Mouse (Mus musculus): Measurements from ENCODE around the gene Depdc1b. TPM values are rescaled to one million over a fixed set of nuclear protein-coding genes. Genes with fewer than 3 reads are reported as not detected.

Gene Depdc1b
- total RNA-seq, 2 experiments from 2014 or later, result 0.31 to 0.64 TPM

GRCm38 (mm10) chr13:108341585-108341984, 25.5 kb downstream of the Depdc1b start:
- no peak for DNase-seq (ENCODE audit: low spot score)
- intact Hi-C loops (cut with DNase I), result no loop called here

- DNase-seq (ENCODE audit: low spot score), result no peak
- intact Hi-C loops (cut with DNase I), result no loop called here
Observed at GRCm38 (mm10) chr13:108345756-108346155, 29.6 kb downstream of the Depdc1b start.

- intact Hi-C loops (cut with DNase I), result loop anchor here (1.0 kb wide), 1 partner anchor 865 kb away; no protein-coding TSS in a partner anchor
- no peak for DNase-seq (ENCODE audit: low spot score)
Observed at GRCm38 (mm10) chr13:108347016-108347415, 30.9 kb downstream of the Depdc1b start.

- intact Hi-C loops (cut with DNase I), result no loop called here
- DNase-seq (ENCODE audit: low spot score), result no peak
Observed at GRCm38 (mm10) chr13:108349624-108350023, 33.5 kb downstream of the Depdc1b start.

- DNase-seq (ENCODE audit: low spot score), result no peak
- intact Hi-C loops (cut with DNase I), result no loop called here
Observed at GRCm38 (mm10) chr13:108353781-108354180, 37.6 kb downstream of the Depdc1b start.

GRCm38 (mm10) chr13:108354804-108355552, 38.8 kb downstream of the Depdc1b start:
- no peak for DNase-seq (ENCODE audit: low spot score)

GRCm38 (mm10) chr13:108357362-108357761, 41.2 kb downstream of the Depdc1b start:
- intact Hi-C loops (cut with DNase I), result no loop called here
- DNase-seq (ENCODE audit: low spot score), result no peak

More at GRCm38 (mm10) chr13:108354804-108355552, 38.8 kb downstream of the Depdc1b start:
- intact Hi-C loops (cut with DNase I), result no loop called here

GRCm38 (mm10) chr13:108358228-108358627, 42.1 kb downstream of the Depdc1b start:
- DNase-seq (ENCODE audit: low spot score), result no peak
- intact Hi-C loops (cut with DNase I), result no loop called here

GRCm38 (mm10) chr13:108367496-108367895, 51.4 kb downstream of the Depdc1b start:
- intact Hi-C loops (cut with DNase I), result no loop called here
- no peak for DNase-seq (ENCODE audit: low spot score)

- intact Hi-C loops (cut with DNase I), result no loop called here
- no peak for DNase-seq (ENCODE audit: low spot score)
Observed at GRCm38 (mm10) chr13:108370241-108370941, 54.3 kb downstream of the Depdc1b start.

- intact Hi-C loops (cut with DNase I), result no loop called here
- no peak for DNase-seq (ENCODE audit: low spot score)
Observed at GRCm38 (mm10) chr13:108371352-108371921, 55.3 kb downstream of the Depdc1b start.

GRCm38 (mm10) chr13:108373231-108373630, 57.1 kb downstream of the Depdc1b start:
- intact Hi-C loops (cut with DNase I), result no loop called here
- no peak for DNase-seq (ENCODE audit: low spot score)

GRCm38 (mm10) chr13:108376637-108377036, 60.5 kb downstream of the Depdc1b start:
- intact Hi-C loops (cut with DNase I), result no loop called here
- DNase-seq (ENCODE audit: low spot score), result no peak

GRCm38 (mm10) chr13:108381161-108381560, 65.0 kb downstream of the Depdc1b start:
- no peak for DNase-seq (ENCODE audit: low spot score)
- intact Hi-C loops (cut with DNase I), result no loop called here

- intact Hi-C loops (cut with DNase I), result no loop called here
- DNase-seq (ENCODE audit: low spot score), result no peak
Observed at GRCm38 (mm10) chr13:108383051-108383450, 66.9 kb downstream of the Depdc1b start.

- DNase-seq (ENCODE audit: low spot score), result no peak
- intact Hi-C loops (cut with DNase I), result no loop called here
Observed at GRCm38 (mm10) chr13:108386058-108386457, 69.9 kb downstream of the Depdc1b start.

- intact Hi-C loops (cut with DNase I), result loop anchor here (2.0 to 5.0 kb wide), 2 partner anchors 492 to 820 kb away; no protein-coding TSS in a partner anchor
- no peak for DNase-seq (ENCODE audit: low spot score)
Observed at GRCm38 (mm10) chr13:108390565-108390964, 74.4 kb downstream of the Depdc1b start.

GRCm38 (mm10) chr13:108403197-108403596, 87.1 kb downstream of the Depdc1b start:
- intact Hi-C loops (cut with DNase I), result loop anchor here (5.0 kb wide), 1 partner anchor 34 kb away; no protein-coding TSS in a partner anchor
- DNase-seq (ENCODE audit: low spot score), result no peak

- intact Hi-C loops (cut with DNase I), result loop anchor here (5.0 kb wide), 1 partner anchor 33 kb away; no protein-coding TSS in a partner anchor
- DNase-seq (ENCODE audit: low spot score), result no peak
Observed at GRCm38 (mm10) chr13:108404372-108404771, 88.2 kb downstream of the Depdc1b start.

GRCm38 (mm10) chr13:108415464-108415863, 99.3 kb downstream of the Depdc1b start:
- intact Hi-C loops (cut with DNase I), result no loop called here
- DNase-seq (ENCODE audit: low spot score), result no peak

Data from heart, postnatal 25 days (tissue).